Mouse (Mus musculus): Measurements from ENCODE around the gene Actbl2.
A peak's percentile ranks its signal among the peaks of the same experiment; 100 is the strongest.

GRCm38 (mm10) chr13:111210649-111211378 is 44.0 kb upstream of the Actbl2 start:
- TF ChIP-seq POLR2A (IDR thresholded peaks at IDR 0.05; ENCODE audit: insufficient read length, low read depth) = no peak
- TF ChIP-seq USF1 (IDR thresholded peaks at IDR 0.05; ENCODE audit: low read depth) = no peak
- peak in 1 of 3 experiments; percentile 9 for TF ChIP-seq MYOD1 (IDR thresholded peaks at IDR 0.05; ENCODE audit: control insufficient read depth in 1 of 3, insufficient read length in 2 of 3, low read depth in 2 of 3)
- no peak for TF ChIP-seq REST (IDR thresholded peaks at IDR 0.05; ENCODE audit: insufficient read depth, insufficient read length)
- TF ChIP-seq CEBPB (IDR thresholded peaks at IDR 0.05; ENCODE audit: insufficient read depth, poor library complexity, severe bottlenecking) = no peak
- no peak for TF ChIP-seq POLR2AphosphoS2 (IDR thresholded peaks at IDR 0.05; ENCODE audit: insufficient read length, low read depth)
- TF ChIP-seq E2F4 (IDR thresholded peaks at IDR 0.05; ENCODE audit: insufficient read depth) = no peak
